ENCODE assay signal across 27 mouse cellular contexts in genomic region chr11:62875696-62876095, GRCm38 (mm10). TPM values are rescaled to one million over a fixed set of nuclear protein-coding genes. Genes with fewer than 3 reads are reported as not detected.
DNase-seq lines count a peak whose midpoint lies in the region; ATAC-seq and TF ChIP-seq lines count a peak whose summit lies in the region.
"Had no signal": no experiment of that assay in that cellular context is flagged by ENCODE, and none has a peak within 500 bp of the region (broad histone marks: within the 10 kb centered on the region; RNA-seq: fewer than 3 reads in every experiment).

No protein-coding gene starts in this region.

- intact Hi-C loops in left cerebral cortex, postnatal 4 days (cut with DNase I): no loop called here

- 82% methylated on average over 1 of the region's 1 CpGs for WGBS in lung, embryonic 14.5 days
- 68% methylated on average over 1 of the region's 1 CpGs for WGBS in heart, embryonic 12.5 days

- H3K4me1 ChIP-seq in lung, embryonic 14.5 days (ENCODE audit: insufficient read depth): peaks cover 4% of the 10 kb centered on the region; the same call in 1 of the 2 replicates
- no peaks in the 10 kb centered on the region for H3K4me1 ChIP-seq in heart, embryonic 12.5 days (replicated peaks)

- no peak overlapping the region for H3K27ac ChIP-seq in lung, embryonic 14.5 days (ENCODE audit: low read depth)
- H3K27ac ChIP-seq in heart, embryonic 12.5 days (ENCODE audit: poor library complexity, severe bottlenecking): no peak overlapping the region
- H3K27ac ChIP-seq: forebrain, embryonic 10.5 days; hindbrain, embryonic 10.5 days; hindbrain, postnatal 0 days; liver, embryonic 15.5 days; macrophage; midbrain, embryonic 12.5 days; stomach, postnatal 0 days had no signal

- DNase-seq in lung, embryonic 14.5 days: peak; percentile 5
- DNase-seq in lung, postnatal 10 days: no peak
- DNase-seq in R1 (ENCODE audit: low read depth, low spot score): peak; percentile 92
- peak; percentile 11 for DNase-seq in embryo, embryonic 9.5 days (ENCODE audit: extremely low spot score)
- DNase-seq in left cerebral cortex, postnatal 4 days: no peak
- DNase-seq in urinary bladder, adult 2 months (ENCODE audit: low spot score): no peak
- DNase-seq: adrenal gland, postnatal 25 days; cerebellum, adult 8-10 months; cerebellum, postnatal 36 days; forebrain, postnatal 0 days; gastrocnemius, postnatal 14 days; heart, adult 11 months; heart, postnatal 10 days; kidney, postnatal 4 days; liver; thymus, adult 2 months had no signal

- H3K4me2 ChIP-seq in lung, embryonic 14.5 days: no peak overlapping the region
- H3K4me2 ChIP-seq in heart, embryonic 12.5 days: no peak overlapping the region
- H3K4me2 ChIP-seq: heart, embryonic 11.5 days; liver, embryonic 15.5 days; midbrain, embryonic 12.5 days had no signal

- TF ChIP-seq CTCF in lung, embryonic 14.5 days (IDR thresholded peaks at IDR 0.05; ENCODE audit: low read depth): no peak

- no peaks in the 10 kb centered on the region for H3K27me3 ChIP-seq in lung, embryonic 14.5 days (ENCODE audit: insufficient read depth, low read length)
- H3K27me3 ChIP-seq in heart, embryonic 12.5 days (replicated peaks): no peaks in the 10 kb centered on the region
- H3K27me3 ChIP-seq: liver, embryonic 15.5 days; midbrain, embryonic 12.5 days had no signal

- no peaks in the 10 kb centered on the region for H3K9me3 ChIP-seq in lung, embryonic 14.5 days (ENCODE audit: low read depth, low read length)
- H3K9me3 ChIP-seq in heart, embryonic 12.5 days (replicated peaks): no peaks in the 10 kb centered on the region
- H3K9me3 ChIP-seq: forebrain, embryonic 10.5 days; hindbrain, embryonic 10.5 days; liver, embryonic 15.5 days; midbrain, embryonic 12.5 days had no signal

- no peak overlapping the region for H3K4me3 ChIP-seq in lung, embryonic 14.5 days (ENCODE audit: low read depth, low read length)
- no peak overlapping the region for H3K4me3 ChIP-seq in heart, embryonic 12.5 days
- H3K4me3 ChIP-seq: forebrain, embryonic 10.5 days; hindbrain, embryonic 10.5 days; liver, embryonic 15.5 days; midbrain, embryonic 12.5 days had no signal

- no peaks in the 10 kb centered on the region for H3K36me3 ChIP-seq in lung, embryonic 14.5 days (ENCODE audit: insufficient read depth)
- no peaks in the 10 kb centered on the region for H3K36me3 ChIP-seq in heart, embryonic 12.5 days
- H3K36me3 ChIP-seq: forebrain, embryonic 10.5 days; hindbrain, embryonic 10.5 days; liver, embryonic 15.5 days; midbrain, embryonic 12.5 days had no signal

- no peak for ATAC-seq in lung, embryonic 14.5 days (ENCODE audit: insufficient read depth)
- no peak for ATAC-seq in heart, embryonic 12.5 days (ENCODE audit: insufficient number of reproducible peaks, low FRiP score)
- ATAC-seq: forebrain, postnatal 0 days; hindbrain, postnatal 0 days; intestine, postnatal 0 days had no signal

- no peak overlapping the region for H3K9ac ChIP-seq in lung, embryonic 14.5 days
- no peak overlapping the region for H3K9ac ChIP-seq in heart, embryonic 12.5 days
- H3K9ac ChIP-seq: forebrain, postnatal 0 days; liver, embryonic 15.5 days; midbrain, embryonic 12.5 days had no signal

RNA-seq across cellular contexts. Expression of gene Tvp23b, which starts 3.6 kb away (rescaled TPM):
- 55.3 and 57.7 TPM in 2 replicates for polyA plus RNA-seq in lung, embryonic 14.5 days (2014; fragmentation: Nextera tagmentation; extraction: Ambion mirVana)
- 10 to 100 TPM; 19.6 to 22.0 TPM for total RNA-seq in left cerebral cortex, postnatal 4 days (2021)
- polyA plus RNA-seq in urinary bladder, adult 2 months (2012; rRNA removed): 44.5 and 51.3 TPM in 2 replicates
- 48.0 and 50.6 TPM in 2 replicates for polyA plus RNA-seq in heart, embryonic 12.5 days (2016; fragmentation: Nextera tagmentation; extraction: Ambion mirVana)

RNA-seq across cellular contexts. Expression of gene Fbxw10, which starts 28.8 kb away (rescaled TPM):
- polyA plus RNA-seq in lung, embryonic 14.5 days (2014; fragmentation: Nextera tagmentation; extraction: Ambion mirVana): 0.24 and 0.30 TPM in 2 replicates
- under 1 TPM; 0.89 to 0.96 TPM for total RNA-seq in left cerebral cortex, postnatal 4 days (2021)
- 0.77 and 1.6 TPM in 2 replicates for polyA plus RNA-seq in urinary bladder, adult 2 months (2012; rRNA removed)
- polyA plus RNA-seq in heart, embryonic 12.5 days (2016; fragmentation: Nextera tagmentation; extraction: Ambion mirVana): 0.17 and 0.23 TPM in 2 replicates
- total RNA-seq: MEL had no signal

RNA-seq across cellular contexts. Expression of gene Trim16, which starts 55.7 kb away (rescaled TPM):
- 18.0 and 20.4 TPM in 2 replicates for polyA plus RNA-seq in lung, embryonic 14.5 days (2014; fragmentation: Nextera tagmentation; extraction: Ambion mirVana)
- 10 to 100 TPM; 10.8 to 10.9 TPM for total RNA-seq in left cerebral cortex, postnatal 4 days (2021)
- polyA plus RNA-seq in urinary bladder, adult 2 months (2012; rRNA removed): 23.3 and 33.0 TPM in 2 replicates
- 5.4 and 6.0 TPM in 2 replicates for polyA plus RNA-seq in heart, embryonic 12.5 days (2016; fragmentation: Nextera tagmentation; extraction: Ambion mirVana)

Comparison
In these comparisons a context has a peak if more than half of its experiments do, and no peak if none do; other contexts are left out.
1. DNase-seq: peak in lung, embryonic 14.5 days (single experiment), R1 (single experiment) and embryo, embryonic 9.5 days (single experiment); none in lung, postnatal 10 days (single experiment), left cerebral cortex, postnatal 4 days (single experiment) and urinary bladder, adult 2 months (single experiment).